Mouse (Mus musculus) neutrophil, adult 5-6 weeks (primary cell): Measurements from ENCODE around the gene Cylc1. TPM values are rescaled to one million over a fixed set of nuclear protein-coding genes. Genes with fewer than 3 reads are reported as not detected.

Experiments
- ATAC-seq: fragments of 151-379, 151-347 bp; 2 replicates; pipeline ENCODE4 v1.8.0; 2017; ENCODE audit warnings: mild to moderate bottlenecking, moderate TSS enrichment; ENCODE audit not compliant: insufficient number of reproducible peaks, poor library complexity, low FRiP score, severe bottlenecking; ENCODE audit errors: extremely low read depth
- total RNA-seq: library from RNA; stranded (forward); fragments of 200-1000 nt; gene quantifications from 2 replicates; pipeline ENCODE4 v1.2.3, GENCODE M21; 2017

The Cylc1 gene
- not detected in 2 replicates for total RNA-seq

GRCm38 (mm10) chrX:111110118-111110517, at the start of gene Cylc1:
Gene Cylc1, plus strand, starts transcription at chrX:111110418.
- no peak for ATAC-seq

DNA sequence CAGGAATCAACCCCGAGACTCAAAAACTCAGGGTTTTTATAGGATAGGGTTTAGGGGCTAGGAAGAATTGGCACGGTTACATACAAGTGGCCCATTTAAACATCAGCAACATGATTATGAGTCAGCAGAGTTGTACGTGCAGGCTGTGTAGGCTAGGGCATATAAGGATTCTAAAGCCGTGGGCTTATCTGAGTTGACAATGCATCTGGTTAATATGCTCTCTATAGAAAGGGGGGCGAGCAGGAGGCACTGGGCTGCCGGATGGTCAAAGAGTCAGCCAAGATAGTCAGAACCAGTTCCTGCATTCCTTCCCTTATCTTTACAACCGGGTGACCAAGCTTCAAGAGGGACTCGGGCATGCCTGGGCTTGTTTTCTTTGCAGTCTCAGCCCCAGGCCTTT, 31.5 kb upstream of the Cylc1 start:
- ATAC-seq, result no peak

DNA sequence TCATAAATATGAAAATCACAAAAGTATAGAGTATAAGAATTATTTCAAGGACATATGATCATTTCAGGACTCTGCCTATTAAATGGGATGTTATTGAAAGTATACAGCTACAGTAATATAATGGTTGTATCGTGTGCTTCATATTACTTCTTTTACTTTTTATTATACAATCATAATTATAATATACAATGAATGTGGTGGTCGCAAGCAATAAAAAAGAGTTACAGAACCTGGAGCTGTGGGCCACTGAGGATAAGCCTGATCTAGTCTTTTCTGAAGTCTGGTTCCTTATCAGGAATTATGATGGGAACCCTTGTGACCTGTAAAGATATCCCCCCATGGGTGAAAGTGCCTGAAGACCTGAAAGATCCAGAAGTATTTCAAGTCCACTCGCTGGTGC, 57.8 kb downstream of the Cylc1 start, which contains the start of gene Gm10112:
Gene Gm10112, plus strand, starts transcription at position 301 of the 400 bp plus-strand sequence.
- no peak for ATAC-seq

Other genes starting within 250 kb of the Cylc1 start
- not detected in 2 replicates for gene Gm10112, start 57.9 kb downstream of the Cylc1 start, total RNA-seq